1 mouse cellular context compared by ENCODE assay signal in the genomic region with DNA sequence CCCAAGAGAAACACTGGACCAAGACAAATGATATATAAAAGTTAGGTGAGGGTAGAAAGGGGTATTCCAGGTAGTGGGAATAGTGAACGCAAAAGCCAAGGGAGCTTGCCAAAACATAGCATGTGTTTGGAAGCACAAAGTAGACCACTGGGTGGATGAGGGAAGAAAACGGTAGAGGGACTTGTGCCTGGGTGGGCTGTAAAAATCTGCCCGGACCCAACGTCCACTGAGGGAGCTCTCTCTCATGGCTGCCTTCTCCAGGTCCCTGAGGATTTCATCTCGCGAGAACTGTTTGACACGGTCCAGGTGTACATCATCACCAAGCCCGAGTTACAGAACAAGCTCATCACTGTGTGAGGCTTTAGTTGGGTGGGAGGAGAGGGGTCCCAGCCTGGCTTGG.
TF ChIP-seq lines count a peak whose summit lies in the region.

No protein-coding gene starts in this region.

TF ChIP-seq in ES-E14, 5 proteins besides CTCF, POLR2A, EP300 and RAD21:
- TF ChIP-seq CHD2 (IDR thresholded peaks at IDR 0.05; ENCODE audit: low read depth, low read length) = no peak
- no peak for TF ChIP-seq HCFC1 (IDR thresholded peaks at IDR 0.05; ENCODE audit: borderline replicate concordance, insufficient read depth, low read length)
- no peak for TF ChIP-seq ZNF384 (IDR thresholded peaks at IDR 0.05; ENCODE audit: low read depth, low read length)
- TF ChIP-seq ZC3H11A (IDR thresholded peaks at IDR 0.05; ENCODE audit: borderline replicate concordance, low read depth, low read length) = no peak
- TF ChIP-seq MAFK (IDR thresholded peaks at IDR 0.05; ENCODE audit: insufficient read depth, low read depth, low read length) = no peak
